Mouse (Mus musculus): ENCODE results near the gene Tmem129.

Tmem129 gene

GRCm38 (mm10) chr5:33657787-33658663 lies at the start of gene Tmem129, which contains the start of gene Tacc3:
Gene Tmem129 (minus strand): TSS chr5:33658416.
Gene Tacc3 (plus strand): TSS chr5:33658128.
- DNase-seq = peak; percentile 95

GRCm38 (mm10) chr5:33707163-33707562 lies 48.9 kb upstream of the Tmem129 start:
- DNase-seq = peak; percentile 55

GRCm38 (mm10) chr5:33706350-33706629 lies 48.1 kb upstream of the Tmem129 start:
- DNase-seq = no peak

- no peak for DNase-seq
Measured at GRCm38 (mm10) chr5:33705612-33706349, 47.6 kb upstream of the Tmem129 start.

- no peak for DNase-seq
Measured at GRCm38 (mm10) chr5:33704945-33705611, 46.9 kb upstream of the Tmem129 start.

GRCm38 (mm10) chr5:33703999-33704398 lies 45.8 kb upstream of the Tmem129 start:
- DNase-seq = no peak

GRCm38 (mm10) chr5:33701832-33702231 lies 43.6 kb upstream of the Tmem129 start:
- no peak for DNase-seq

- no peak for DNase-seq
Measured at GRCm38 (mm10) chr5:33700010-33700409, 41.8 kb upstream of the Tmem129 start.

GRCm38 (mm10) chr5:33698669-33699068 lies 40.5 kb upstream of the Tmem129 start:
- no peak for DNase-seq

GRCm38 (mm10) chr5:33697947-33698512 lies 39.8 kb upstream of the Tmem129 start:
- DNase-seq = no peak

GRCm38 (mm10) chr5:33697534-33697933 lies 39.3 kb upstream of the Tmem129 start:
- no peak for DNase-seq

GRCm38 (mm10) chr5:33696430-33696829 lies 38.2 kb upstream of the Tmem129 start:
- peak; percentile 57 for DNase-seq

- DNase-seq = no peak
Measured at GRCm38 (mm10) chr5:33695718-33696121, 37.5 kb upstream of the Tmem129 start.

- DNase-seq = peak; percentile 65
Measured at GRCm38 (mm10) chr5:33694848-33695717, 36.9 kb upstream of the Tmem129 start.

GRCm38 (mm10) chr5:33694461-33694847 lies 36.2 kb upstream of the Tmem129 start:
- DNase-seq = no peak

GRCm38 (mm10) chr5:33692393-33692792 lies 34.2 kb upstream of the Tmem129 start:
- DNase-seq = no peak

GRCm38 (mm10) chr5:33689852-33690645 lies 31.8 kb upstream of the Tmem129 start:
- DNase-seq = peak; percentile 75

- DNase-seq = peak; percentile 67
Measured at GRCm38 (mm10) chr5:33689221-33689844, 31.1 kb upstream of the Tmem129 start.

- no peak for DNase-seq
Measured at GRCm38 (mm10) chr5:33688278-33689220, 30.3 kb upstream of the Tmem129 start.

GRCm38 (mm10) chr5:33687142-33687541 lies 28.9 kb upstream of the Tmem129 start:
- no peak for DNase-seq

Data from lung, postnatal 14 days (tissue).